Comparison of ENCODE assay signal across 7 mouse cellular contexts in genomic region chr9:75527368-75528059, GRCm38 (mm10). TPM values are rescaled to one million over a fixed set of nuclear protein-coding genes. Genes with fewer than 3 reads are reported as not detected.
DNase-seq lines count a peak whose midpoint lies in the region; ATAC-seq lines count a peak whose summit lies in the region.

No protein-coding gene starts in this region.

- peak; percentile 36 for DNase-seq in ovary, adult 18-20 months (ENCODE audit: low spot score)
- DNase-seq in ovary, postnatal 10 days (ENCODE audit: low spot score), result no peak
- DNase-seq in c-Kit-positive CD71-positive TER-119-negative erythroid progenitor cells, embryonic 14.5 days (ENCODE audit: low read depth), result peak; percentile 44
- peak; percentile 59 to 68 for DNase-seq in heart, postnatal 36 days
- no peak for DNase-seq in cerebellum, postnatal 25 days
- DNase-seq in layer of hippocampus, adult 18-20 months (ENCODE audit: low spot score in 2 of 2), result no peak

- intact Hi-C loops in heart, postnatal 36 days (cut with DNase I), result loop anchor here (2.0 kb wide), 1 partner anchor 19 kb away; no protein-coding TSS in a partner anchor

- ATAC-seq in megakaryocyte-erythroid progenitor cell, adult 5-6 weeks (replicated peaks; ENCODE audit: low FRiP score, low TSS enrichment, poor library complexity, severe bottlenecking), result peak; percentile 92

RNA-seq across cellular contexts. Expression of gene Tmod3, which starts 31.9 kb away (rescaled TPM):
- 10 to 100 TPM; 65.4 to 68.9 TPM for total RNA-seq in heart, postnatal 36 days (2021)
- 26.5 and 30.0 TPM in 2 replicates for total RNA-seq in megakaryocyte-erythroid progenitor cell, adult 5-6 weeks (2014; fragmentation: Nextera tagmentation)
- total RNA-seq in megakaryocyte-erythroid progenitor cell, adult 5-6 weeks (2017), result 45.0 and 65.9 TPM in 2 replicates
- total RNA-seq in layer of hippocampus, adult 18-20 months (2021), result 10 to 100 TPM; 39.9 to 41.2 TPM

Comparison
In these comparisons a context has a peak if more than half of its experiments do, and no peak if none do; other contexts are left out.
1. DNase-seq: peak in ovary, adult 18-20 months (single experiment), c-Kit-positive CD71-positive TER-119-negative erythroid progenitor cells, embryonic 14.5 days (single experiment) and heart, postnatal 36 days (2 of 2); none in ovary, postnatal 10 days (single experiment), cerebellum, postnatal 25 days (0 of 2) and layer of hippocampus, adult 18-20 months (0 of 2).